Mouse (Mus musculus) stomach, embryonic 14.5 days (tissue): ENCODE measurements around the gene Anxa8. TPM values are rescaled to one million over a fixed set of nuclear protein-coding genes. Genes with fewer than 3 reads are reported as not detected.

Experiments used
- ATAC-seq: fragments of 200-750 bp; cut with Nextera tagmentation; 2 replicates; pipeline ENCODE4 v1.8.0; 2017; ENCODE audit warnings: low read depth, moderate TSS enrichment; ENCODE audit not compliant: insufficient number of reproducible peaks, insufficient read depth, low FRiP score
- H3K27ac ChIP-seq: fragments of 300-500 bp; sonication (generic); 2 replicates; pipeline ENCODE4 v1.5.1; 2014; ENCODE audit warnings: mild to moderate bottlenecking, low read length, moderate library complexity, mixed read lengths
- H3K27me3 ChIP-seq: fragments of 300-500 bp; sonication (generic); 2 replicates; pipeline ENCODE4 v1.6.1; 2014; ENCODE audit warnings: low read length, control low read depth, mixed read lengths; ENCODE audit not compliant: control insufficient read depth, insufficient read depth
- H3K36me3 ChIP-seq: fragments of 300-500 bp; sonication (generic); 2 replicates; pipeline ENCODE4 v1.6.1; 2014; ENCODE audit warnings: mild to moderate bottlenecking, control low read depth, low read length, moderate library complexity, mixed read lengths; ENCODE audit not compliant: control insufficient read depth, insufficient read depth
- H3K4me1 ChIP-seq: fragments of 300-500 bp; sonication (generic); 2 replicates; pipeline ENCODE4 v1.6.1; 2014; ENCODE audit warnings: low read length, control low read depth, mixed read lengths; ENCODE audit not compliant: control insufficient read depth, insufficient read depth
- H3K4me2 ChIP-seq: fragments of 300-500 bp; sonication (generic); replicated peaks from 2 replicates; pipeline ENCODE4 v1.6.1; 2014; ENCODE audit warnings: low read depth, low read length, control low read depth
- H3K4me3 ChIP-seq: fragments of 300-500 bp; sonication (generic); 2 replicates; pipeline ENCODE4 v1.5.1; 2014; ENCODE audit warnings: low read depth, low read length, control low read depth
- H3K9ac ChIP-seq: fragments of 300-500 bp; sonication (generic); replicated peaks from 2 replicates; pipeline ENCODE4 v1.6.1; 2014; ENCODE audit warnings: low read depth, mild to moderate bottlenecking, control low read depth, low read length, moderate library complexity, mixed read lengths
- H3K9me3 ChIP-seq: fragments of 300-500 bp; sonication (generic); 2 replicates; pipeline ENCODE4 v1.6.1; 2016; ENCODE audit warnings: low read depth, low read length, control low read depth; ENCODE audit not compliant: control insufficient read depth
- WGBS: fragments of 180-500 bp; shearing (Covaris S2); extraction: QIAGEN DNeasy Blood & Tissue Kit; methylation state at CpG from one replicate; pipeline ENCODE4 v1.1.7; 2014; 5-methylcytosine and 5-hydroxymethylcytosine counted together
- polyA plus RNA-seq: library from polyadenylated mRNA; unstranded; fragments of >200 nt; fragmentation: Nextera tagmentation; extraction: Ambion mirVana; gene quantifications from 2 replicates; pipeline ENCODE4 v1.2.1, GENCODE M21; 2014

The Anxa8 gene
- polyA plus RNA-seq, 1 experiment from 2014 or later = 50.6 TPM

DNA sequence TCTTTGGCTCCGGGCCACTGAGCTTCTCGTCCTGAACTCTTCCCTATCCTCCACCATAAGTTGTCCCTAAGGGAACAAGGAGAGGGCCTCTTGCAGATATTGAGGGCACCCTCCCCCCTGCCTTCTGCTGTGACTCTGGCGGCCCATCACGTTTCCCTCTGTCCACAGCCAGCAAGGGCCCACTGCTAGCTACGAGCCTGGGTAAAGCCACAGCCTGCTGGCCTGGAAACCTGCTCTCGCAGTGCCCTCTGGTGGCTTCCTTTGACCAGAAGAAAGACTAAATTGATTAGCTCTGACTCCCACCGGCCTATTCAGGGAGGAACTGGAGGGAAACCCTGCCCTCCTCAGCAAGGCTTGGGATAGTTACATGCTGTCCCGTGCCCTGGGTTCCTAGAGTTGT lies 19.1 kb downstream of the Anxa8 start:
- no peaks in the 10 kb centered on the region for H3K27me3 ChIP-seq
- WGBS = 25% methylated on average over 8 of the region's 8 CpGs
- H3K4me2 ChIP-seq = no peak overlapping the region
- no peak overlapping the region for H3K4me3 ChIP-seq
- no peaks in the 10 kb centered on the region for H3K36me3 ChIP-seq
- peak; percentile 39 for ATAC-seq
- H3K9me3 ChIP-seq = no peaks in the 10 kb centered on the region
- no peak overlapping the region for H3K27ac ChIP-seq
- H3K4me1 ChIP-seq = no peaks in the 10 kb centered on the region
- no peak overlapping the region for H3K9ac ChIP-seq

DNA sequence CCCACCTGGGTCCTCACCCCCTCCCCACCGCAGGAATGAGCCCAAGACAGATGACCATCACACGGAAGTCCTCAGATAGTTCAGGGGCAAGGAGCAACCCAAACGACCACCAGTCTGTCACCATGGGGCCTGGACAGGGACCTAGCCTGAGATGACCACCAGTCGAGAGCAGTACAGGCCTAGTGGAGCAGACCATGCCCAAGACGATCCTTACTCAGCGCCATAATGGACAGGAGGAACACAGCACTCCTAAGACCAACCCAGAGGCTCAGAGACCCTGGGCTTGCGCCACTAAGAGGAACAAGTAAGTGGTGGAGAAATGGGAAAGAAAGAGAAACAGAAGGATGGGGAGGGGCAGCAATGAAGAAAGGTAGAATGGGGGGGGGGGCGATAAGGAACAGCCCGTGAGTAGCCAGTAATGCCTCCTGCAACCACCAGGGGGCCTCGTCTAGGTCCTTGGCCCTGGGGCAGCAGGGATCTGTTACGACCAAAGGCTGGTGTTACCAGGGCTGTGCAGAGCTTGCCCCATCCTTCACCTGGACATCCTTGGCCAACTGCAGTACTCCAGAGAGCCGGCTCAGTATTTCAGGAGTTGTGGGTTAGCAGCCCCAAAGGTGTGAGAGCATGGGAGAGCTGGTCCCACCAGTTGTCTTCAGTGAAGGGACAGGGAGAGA lies 20.7 kb downstream of the Anxa8 start:
- H3K9me3 ChIP-seq = no peaks in the 10 kb centered on the region
- ATAC-seq = peak; percentile 38; the same call in 1 of the 2 replicates
- H3K9ac ChIP-seq = no peak overlapping the region
- WGBS = 57% methylated on average over 12 of the region's 12 CpGs
- H3K27ac ChIP-seq = no peak overlapping the region
- no peaks in the 10 kb centered on the region for H3K27me3 ChIP-seq
- H3K4me1 ChIP-seq = no peaks in the 10 kb centered on the region
- H3K4me2 ChIP-seq = no peak overlapping the region
- no peaks in the 10 kb centered on the region for H3K36me3 ChIP-seq
- no peak overlapping the region for H3K4me3 ChIP-seq

DNA sequence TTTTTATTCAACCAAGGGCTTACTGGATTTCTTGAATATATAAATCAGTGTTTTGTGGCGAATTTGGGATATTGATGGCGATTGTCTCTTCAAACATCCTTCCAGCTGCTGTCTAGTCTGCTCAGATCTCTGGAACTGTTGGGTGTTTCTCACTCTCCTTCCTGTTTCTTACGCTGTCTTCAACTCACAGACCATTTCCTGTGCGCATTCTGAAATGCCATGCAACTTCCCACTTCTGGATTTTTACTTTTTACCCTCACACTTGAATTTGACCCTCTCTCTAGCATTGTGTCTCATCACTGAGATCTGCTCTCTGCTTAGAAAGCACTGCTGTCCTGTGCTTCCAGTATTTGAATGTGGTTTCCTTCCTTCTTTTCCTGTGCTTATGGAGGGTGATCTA lies 21.8 kb downstream of the Anxa8 start:
- Histone ChIP-seq H3K4me3 (no peak overlapping the region), H3K4me2 (no peak overlapping the region), H3K36me3 (no peaks in the 10 kb centered on the region), H3K27ac (no peak overlapping the region), H3K27me3 (no peaks in the 10 kb centered on the region), H3K9me3 (no peaks in the 10 kb centered on the region), H3K4me1 (no peaks in the 10 kb centered on the region), H3K9ac (no peak overlapping the region)
- WGBS = 79% methylated on average over 4 of the region's 4 CpGs
- ATAC-seq = no peak

GRCm38 (mm10) chr14:34114311-34114710 lies 28.5 kb downstream of the Anxa8 start:
- WGBS = 88% methylated on average over 4 of the region's 4 CpGs
- no peak for ATAC-seq
- H3K9ac ChIP-seq = no peak overlapping the region
- H3K4me3 ChIP-seq = no peak overlapping the region
- H3K36me3 ChIP-seq = no peaks in the 10 kb centered on the region
- H3K27me3 ChIP-seq = no peaks in the 10 kb centered on the region
- H3K9me3 ChIP-seq = no peaks in the 10 kb centered on the region
- no peak overlapping the region for H3K4me2 ChIP-seq
- no peaks in the 10 kb centered on the region for H3K4me1 ChIP-seq
- H3K27ac ChIP-seq = no peak overlapping the region

- Histone ChIP-seq H3K4me1 (no peaks in the 10 kb centered on the region), H3K4me2 (no peak overlapping the region), H3K9me3 (no peaks in the 10 kb centered on the region), H3K27ac (no peak overlapping the region), H3K9ac (no peak overlapping the region), H3K27me3 (no peaks in the 10 kb centered on the region), H3K4me3 (no peak overlapping the region), H3K36me3 (no peaks in the 10 kb centered on the region)
- WGBS = 72% methylated on average over 7 of the region's 7 CpGs
- no peak for ATAC-seq
Measured at GRCm38 (mm10) chr14:34119046-34119723, 33.4 kb downstream of the Anxa8 start.

GRCm38 (mm10) chr14:34120016-34120910 lies 34.5 kb downstream of the Anxa8 start:
- ATAC-seq = no peak
- Histone ChIP-seq H3K9ac (no peak overlapping the region), H3K36me3 (no peaks in the 10 kb centered on the region), H3K27me3 (no peaks in the 10 kb centered on the region), H3K9me3 (no peaks in the 10 kb centered on the region), H3K4me3 (no peak overlapping the region), H3K4me1 (no peaks in the 10 kb centered on the region), H3K4me2 (no peak overlapping the region), H3K27ac (no peak overlapping the region)
- 69% methylated on average over 12 of the region's 12 CpGs for WGBS

- no peaks in the 10 kb centered on the region for H3K4me1 ChIP-seq
- 86% methylated on average over 3 of the region's 3 CpGs for WGBS
- H3K27ac ChIP-seq = no peak overlapping the region
Measured at GRCm38 (mm10) chr14:34120923-34121351, 35.2 kb downstream of the Anxa8 start.

GRCm38 (mm10) chr14:34121691-34122090 lies 35.9 kb downstream of the Anxa8 start:
- no peak for ATAC-seq
- no peak overlapping the region for H3K27ac ChIP-seq

More at GRCm38 (mm10) chr14:34120923-34121351, 35.2 kb downstream of the Anxa8 start:
- Histone ChIP-seq H3K36me3 (no peaks in the 10 kb centered on the region), H3K27me3 (no peaks in the 10 kb centered on the region), H3K4me2 (no peak overlapping the region), H3K9ac (no peak overlapping the region), H3K4me3 (no peak overlapping the region), H3K9me3 (no peaks in the 10 kb centered on the region)
- ATAC-seq = no peak

More at GRCm38 (mm10) chr14:34121691-34122090, 35.9 kb downstream of the Anxa8 start:
- H3K4me2 ChIP-seq = no peak overlapping the region
- H3K4me1 ChIP-seq = no peaks in the 10 kb centered on the region
- no peak overlapping the region for H3K9ac ChIP-seq
- 94% methylated on average over 4 of the region's 4 CpGs for WGBS
- H3K4me3 ChIP-seq = no peak overlapping the region
- H3K36me3 ChIP-seq = no peaks in the 10 kb centered on the region
- H3K9me3 ChIP-seq = no peaks in the 10 kb centered on the region
- no peaks in the 10 kb centered on the region for H3K27me3 ChIP-seq
